Mouse (Mus musculus): Measurements from ENCODE around the gene Tanc2.

DNA sequence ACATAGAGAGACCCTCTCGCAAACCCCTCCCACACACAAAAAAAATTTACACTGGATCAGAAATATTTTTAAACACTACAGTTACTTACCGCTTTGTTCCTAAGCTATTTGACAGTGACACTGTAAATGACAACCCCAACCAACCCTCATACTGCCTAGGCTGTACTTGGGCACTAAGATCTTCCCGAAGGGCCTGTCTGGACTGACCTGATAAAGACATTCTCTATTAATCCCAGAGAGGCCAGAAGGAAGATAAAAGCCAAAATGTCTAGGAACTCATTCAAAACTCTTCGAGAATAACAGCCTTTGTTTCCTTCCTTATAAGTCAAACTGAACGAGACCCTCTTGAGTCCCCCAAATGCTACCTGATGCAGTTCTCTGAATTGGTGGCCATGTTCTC is 331.5 kb downstream of the Tanc2 start:
- TF ChIP-seq CTCF (IDR thresholded peaks at IDR 0.05; ENCODE audit: insufficient read depth, low read depth, low read length), result no peak
- no peak for TF ChIP-seq POLR2A (IDR thresholded peaks at IDR 0.05; ENCODE audit: insufficient read depth, low read depth, low read length)

Data from olfactory bulb, adult 2 months (tissue).